Mouse (Mus musculus) urinary bladder, postnatal 14 days (tissue): ENCODE results near the gene Fgd5.

Source experiments
- DNase-seq: peaks from one replicate; pipeline ENCODE4 v3.0.0; 2021; ENCODE audit warnings: low spot score

Fgd5 gene

GRCm38 (mm10) chr6:92010895-92011294 lies 32.2 kb downstream of the Fgd5 start:
- no peak for DNase-seq

DNA sequence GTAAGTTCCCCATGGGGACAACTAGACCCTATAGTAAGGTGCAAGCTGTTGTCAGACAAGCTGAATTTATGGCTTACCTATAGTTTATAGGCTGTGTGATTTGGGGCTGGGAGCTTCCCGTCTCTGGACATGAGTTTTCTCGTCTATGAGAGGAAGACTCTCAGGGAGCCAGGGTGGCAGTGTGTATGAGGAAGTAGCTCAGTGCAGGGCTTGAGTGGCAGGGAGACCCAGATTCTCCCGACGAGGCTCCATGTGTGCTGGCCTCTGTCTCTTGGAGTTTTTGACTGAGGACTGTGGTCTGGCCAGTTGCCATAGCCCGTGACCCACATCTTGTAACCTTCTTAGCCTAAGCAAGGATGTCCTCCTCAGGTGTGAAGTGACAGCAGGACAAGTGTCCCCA lies 33.7 kb downstream of the Fgd5 start:
- DNase-seq: no peak

GRCm38 (mm10) chr6:92013035-92013434 lies 34.4 kb downstream of the Fgd5 start:
- DNase-seq: no peak

- DNase-seq: no peak
These were observed 34.9 kb downstream of the Fgd5 start for GRCm38 (mm10) chr6:92013620-92014019.

DNA sequence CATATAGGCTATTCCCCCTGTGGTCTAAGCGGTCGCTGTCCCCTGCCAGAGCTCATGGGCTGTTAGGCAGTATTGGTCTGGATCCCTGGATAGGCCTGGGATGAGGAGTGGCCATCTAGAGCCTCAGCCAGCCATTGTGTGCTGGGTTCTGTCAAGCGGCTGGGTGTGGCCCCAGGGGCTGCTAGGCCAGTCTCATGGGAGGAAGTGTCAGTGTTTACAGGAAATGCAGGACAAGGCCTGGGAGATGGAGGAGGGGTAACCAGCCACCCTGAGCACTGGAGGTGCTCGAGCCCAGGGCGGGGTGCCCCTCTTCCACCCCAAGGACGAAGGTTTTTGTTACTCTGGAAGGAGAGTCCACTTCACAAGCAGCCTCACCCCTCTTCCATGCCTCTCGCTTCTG lies 36.3 kb downstream of the Fgd5 start:
- peak; percentile 18 for DNase-seq

- no peak for DNase-seq
These were observed 37.2 kb downstream of the Fgd5 start for GRCm38 (mm10) chr6:92015848-92016247.

DNA sequence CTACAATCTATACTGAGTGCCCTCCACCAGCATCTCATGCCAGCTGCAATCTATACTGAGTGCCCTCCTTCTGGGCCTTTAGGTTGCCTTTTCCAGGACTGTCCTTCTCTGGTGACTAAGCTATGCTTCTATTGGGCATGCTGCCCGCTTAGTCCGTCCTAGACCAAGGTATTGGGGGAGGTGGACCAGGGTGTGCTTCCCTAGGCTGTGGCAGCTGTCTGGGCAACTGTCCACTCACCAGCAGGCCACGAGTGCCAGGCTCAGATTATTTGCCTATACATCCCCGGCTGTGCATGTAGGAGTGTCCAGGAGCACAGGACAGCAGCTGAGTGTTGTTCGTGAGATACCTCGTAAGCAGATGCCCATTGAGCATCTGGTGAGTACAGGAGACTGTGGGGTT lies 38.1 kb downstream of the Fgd5 start:
- DNase-seq: no peak

- no peak for DNase-seq
These were observed 39.7 kb downstream of the Fgd5 start for GRCm38 (mm10) chr6:92018421-92018820.

DNA sequence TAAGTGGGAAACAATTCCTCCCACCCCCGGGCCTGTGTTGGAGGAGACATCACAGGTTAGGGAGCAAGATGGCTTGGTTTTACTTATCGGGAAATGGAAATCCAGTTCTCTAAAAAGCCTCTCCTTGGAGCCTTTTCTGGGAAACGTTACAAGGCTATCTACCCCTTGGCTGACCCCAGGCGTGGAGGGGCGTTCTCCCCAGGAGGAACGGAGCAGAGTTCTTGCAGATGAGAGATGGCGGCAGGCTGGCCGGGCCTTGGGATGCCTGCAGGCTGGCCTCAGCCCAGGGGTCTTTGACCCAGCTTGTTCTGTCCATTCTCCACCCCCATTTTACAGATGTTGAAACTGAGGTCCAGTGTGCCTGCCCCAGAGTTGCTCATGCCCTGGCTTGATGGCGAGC lies 42.4 kb downstream of the Fgd5 start:
- DNase-seq: peak; percentile 49

DNA sequence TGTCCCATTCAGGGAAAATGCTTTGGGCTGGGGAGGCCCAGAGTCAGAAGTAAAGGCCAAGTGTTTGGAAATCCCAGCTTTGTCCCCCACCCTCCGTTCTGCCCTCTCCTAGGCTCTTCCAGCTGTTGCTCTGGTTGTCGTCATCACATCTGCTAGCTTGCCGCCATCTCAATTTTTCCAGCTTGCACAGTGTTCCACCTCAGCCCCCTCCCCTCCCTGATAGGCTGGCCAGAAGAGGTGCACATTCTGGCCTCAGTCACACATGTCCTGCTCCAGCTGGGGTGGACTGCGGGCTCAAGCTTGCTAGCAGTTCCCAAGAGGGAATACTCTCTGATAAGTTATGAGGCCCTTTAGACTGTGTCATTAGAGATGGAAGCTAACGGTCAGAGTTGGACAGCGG lies 42.8 kb downstream of the Fgd5 start:
- peak; percentile 31 for DNase-seq

DNA sequence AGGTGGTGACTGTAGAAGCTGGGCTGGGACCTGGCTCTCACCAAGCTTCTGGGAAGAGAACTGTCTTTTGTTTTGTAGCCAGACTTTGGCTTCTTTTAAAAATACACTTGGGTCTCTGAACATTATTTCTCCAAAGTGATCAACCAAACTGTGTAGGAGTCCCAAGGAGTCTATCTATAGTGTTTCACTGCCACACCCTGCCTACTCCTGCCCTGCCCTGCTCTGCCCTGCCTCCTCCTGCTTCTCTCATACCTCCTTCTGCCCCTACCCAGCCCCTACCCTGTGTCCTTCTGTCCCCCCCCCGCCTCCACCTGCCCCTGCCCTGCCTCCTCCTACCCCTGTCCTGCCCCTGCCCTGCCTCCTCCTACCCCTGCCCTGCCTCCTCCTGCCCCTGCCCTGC lies 46.6 kb downstream of the Fgd5 start:
- no peak for DNase-seq

DNA sequence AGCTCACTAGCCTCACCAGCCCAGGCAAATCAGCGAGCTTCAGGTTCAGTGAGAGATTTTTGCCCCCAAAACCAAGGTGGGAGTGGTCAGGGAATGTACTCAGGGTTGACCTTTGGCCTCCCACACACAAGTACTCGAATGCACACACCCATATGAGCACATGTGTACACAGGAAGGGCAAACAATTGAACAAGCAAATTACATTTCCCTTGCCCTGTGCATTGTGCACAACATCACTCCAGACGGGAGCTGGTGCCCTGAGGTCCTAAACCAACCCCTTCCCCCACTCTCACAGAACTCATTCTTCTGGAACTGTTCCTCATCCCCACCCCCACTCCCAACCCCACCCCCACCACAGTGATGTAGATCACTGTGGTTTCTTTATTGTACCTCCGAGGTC lies 48.7 kb downstream of the Fgd5 start:
- DNase-seq: no peak

GRCm38 (mm10) chr6:92030646-92031045 lies 52.0 kb downstream of the Fgd5 start:
- no peak for DNase-seq

DNA sequence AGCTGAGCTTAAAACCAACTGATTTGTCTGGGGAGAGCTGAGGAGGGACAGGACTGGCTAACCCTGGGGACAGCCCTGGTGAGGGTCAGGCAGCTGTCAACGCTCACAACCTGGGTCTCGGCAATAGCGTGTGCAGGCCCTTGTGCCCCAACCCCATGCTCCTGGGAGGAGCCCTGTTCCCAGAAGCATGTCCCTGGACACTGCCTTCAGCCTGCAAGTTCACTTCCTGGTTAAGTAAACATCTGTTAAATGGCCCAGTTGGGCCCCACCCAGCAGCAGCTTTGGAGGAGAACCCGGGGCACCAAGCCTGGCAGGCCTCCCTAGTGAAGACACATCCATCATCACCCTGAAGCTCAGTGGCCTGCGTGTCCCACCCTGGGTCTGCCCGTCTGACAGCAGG lies 56.0 kb downstream of the Fgd5 start:
- DNase-seq: peak; percentile 28

DNA sequence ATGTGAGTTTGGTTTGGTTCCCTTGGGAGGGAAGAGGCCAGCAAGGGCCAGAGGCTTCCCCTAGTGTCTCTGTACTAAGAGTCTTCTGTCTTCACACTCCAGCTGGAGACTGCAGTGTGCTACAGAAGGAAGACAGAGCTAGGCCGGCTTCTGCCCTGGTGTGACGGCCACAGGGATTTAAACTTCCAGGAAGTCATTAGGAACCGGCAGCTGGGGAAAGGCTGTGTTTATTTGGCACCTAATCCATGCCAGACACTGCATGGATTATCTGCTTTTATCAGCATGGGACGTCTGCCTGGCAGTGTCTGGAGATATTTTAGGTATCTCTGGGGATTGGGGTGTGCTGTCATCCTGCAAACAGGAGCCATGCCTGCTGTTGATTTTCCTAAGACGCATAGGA lies 57.7 kb downstream of the Fgd5 start:
- no peak for DNase-seq

GRCm38 (mm10) chr6:92038158-92038557 lies 59.5 kb downstream of the Fgd5 start:
- no peak for DNase-seq

DNA sequence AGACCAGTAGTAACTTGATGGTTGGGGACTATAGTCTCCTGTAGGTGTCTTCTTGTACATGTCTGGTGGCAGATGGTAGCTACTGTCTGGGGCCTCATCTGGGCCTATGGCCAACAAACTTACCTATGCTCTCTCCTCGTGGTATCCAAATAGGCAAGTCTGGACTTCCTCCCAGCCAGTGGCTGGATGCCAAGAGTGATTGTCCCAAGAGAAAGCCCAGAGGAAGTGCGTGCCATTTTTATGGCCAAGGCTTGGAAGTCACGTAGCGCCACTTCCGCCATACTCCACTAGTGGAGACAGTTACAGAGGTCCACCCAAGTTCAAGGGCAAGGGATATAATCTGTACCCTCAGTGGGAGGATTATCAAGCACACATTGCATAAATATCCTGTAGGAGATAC lies 62.6 kb downstream of the Fgd5 start:
- no peak for DNase-seq

DNA sequence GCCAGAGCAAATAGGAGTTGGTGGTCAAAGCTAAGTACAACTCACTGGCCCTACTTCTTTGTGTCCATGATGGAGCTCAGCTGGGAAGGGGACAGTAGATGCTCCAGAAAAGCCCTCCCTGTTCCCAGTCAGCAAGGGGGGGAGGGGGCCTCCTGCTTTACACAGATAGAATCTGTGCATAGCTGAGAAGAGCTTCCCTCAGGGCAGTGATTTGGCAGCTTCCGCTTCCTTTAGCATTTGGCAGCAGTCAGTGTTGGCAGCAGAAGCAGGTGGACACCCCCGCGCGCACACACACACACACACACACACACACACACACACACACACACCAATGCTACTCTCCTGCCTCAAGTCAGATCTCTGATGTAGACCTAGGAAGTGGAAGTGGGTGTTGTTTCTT lies 63.4 kb downstream of the Fgd5 start:
- peak; percentile 43 for DNase-seq

GRCm38 (mm10) chr6:92042850-92043249 lies 64.2 kb downstream of the Fgd5 start:
- no peak for DNase-seq

GRCm38 (mm10) chr6:92057768-92058167 lies 79.1 kb downstream of the Fgd5 start:
- no peak for DNase-seq

DNA sequence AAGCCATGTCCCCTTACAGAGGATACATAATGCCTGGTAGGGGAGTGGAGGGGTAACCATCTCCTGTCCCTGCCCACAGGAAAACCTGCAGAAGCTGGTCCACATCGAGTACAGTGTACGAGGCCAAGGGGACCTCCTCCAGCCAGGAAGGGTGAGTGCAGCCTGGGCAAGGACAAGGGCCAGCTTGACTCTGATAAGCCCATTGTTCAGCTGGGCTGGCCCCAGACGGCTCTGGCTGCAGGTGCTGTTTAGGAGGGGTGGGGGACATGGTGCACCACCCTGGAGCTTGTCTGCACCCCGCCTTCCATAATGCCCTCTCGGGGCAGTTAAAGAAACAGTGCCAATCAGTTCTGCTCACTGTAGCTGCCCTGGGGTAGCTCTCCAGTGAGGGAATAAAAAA lies 83.0 kb downstream of the Fgd5 start:
- DNase-seq: no peak

DNA sequence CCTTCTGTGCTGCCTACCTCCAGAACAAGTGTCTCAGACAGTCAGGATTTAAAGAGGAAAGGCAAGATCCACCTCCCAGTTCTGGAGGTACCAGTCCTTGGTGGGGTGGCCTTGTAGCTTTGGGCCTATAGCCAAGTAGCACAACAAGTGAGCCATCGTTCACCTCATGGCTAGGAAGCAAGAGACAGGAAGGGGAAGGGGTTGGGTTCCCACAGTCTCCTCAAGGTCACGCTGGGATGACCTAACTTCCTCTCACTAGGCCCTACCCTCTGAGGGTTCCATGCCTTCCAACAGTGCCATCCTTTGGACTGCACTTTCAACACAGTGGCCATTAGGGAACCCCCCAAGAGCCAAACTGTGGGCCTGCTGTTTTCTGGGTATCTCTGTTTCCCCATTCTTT lies 84.8 kb downstream of the Fgd5 start:
- DNase-seq: no peak

GRCm38 (mm10) chr6:92064101-92064500 lies 85.4 kb downstream of the Fgd5 start:
- DNase-seq: no peak

DNA sequence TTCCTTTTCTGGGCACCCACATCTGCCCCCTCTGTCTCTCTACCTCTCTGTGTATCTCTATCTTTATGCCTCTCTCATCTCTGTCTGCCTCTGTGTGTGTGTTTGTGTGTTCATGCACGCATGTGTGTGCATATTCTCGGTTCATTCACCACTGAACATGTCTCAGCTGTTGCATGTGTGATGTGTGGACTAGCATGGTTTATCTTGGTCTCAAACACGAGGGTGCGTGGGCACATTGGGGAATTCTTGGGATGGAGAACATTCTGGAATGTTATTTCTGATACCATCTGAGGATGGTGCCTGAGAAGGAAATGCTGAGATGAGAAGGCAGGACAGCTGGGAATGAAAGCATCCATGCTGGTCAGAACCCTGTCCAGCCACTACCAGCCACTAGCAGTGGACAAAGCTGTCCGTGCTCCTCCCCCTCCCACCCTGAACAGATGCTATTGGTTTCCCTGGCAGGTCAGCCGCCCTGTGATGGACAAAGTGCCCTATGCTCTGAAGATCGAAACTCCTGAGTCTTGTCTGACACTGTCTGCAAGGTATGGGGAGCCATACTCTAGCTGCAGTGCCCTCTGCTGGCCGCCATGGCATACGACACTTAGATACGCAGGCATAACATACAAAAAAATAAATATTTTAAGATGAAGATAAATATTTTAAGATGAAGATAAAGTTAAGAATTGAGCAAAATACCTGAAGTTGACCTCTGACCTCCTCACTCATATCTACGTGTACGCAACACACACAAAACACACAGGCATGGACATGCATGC lies 87.2 kb downstream of the Fgd5 start:
- DNase-seq: peak; percentile 63
